Mouse (Mus musculus): ENCODE results near the gene Adamtsl4. TPM values are rescaled to one million over a fixed set of nuclear protein-coding genes. Genes with fewer than 3 reads are reported as not detected.

The Adamtsl4 gene
- polyA plus RNA-seq, 1 experiment from 2014 or later = 0.74 TPM

- Histone ChIP-seq H3K4me3 (ENCODE audit: low read depth, low read length) (no peak overlapping the region), H3K36me3 (ENCODE audit: control insufficient read depth, insufficient read depth) (no peaks in the 10 kb centered on the region), H3K27ac (ENCODE audit: low read length) (peak overlapping the region; percentile 69; the same call in 1 of the 2 replicates), H3K4me2 (ENCODE audit: low read depth, low read length) (no peak overlapping the region), H3K27me3 (ENCODE audit: control insufficient read depth, insufficient read depth, low read depth, low read length) (no peaks in the 10 kb centered on the region), H3K4me1 (ENCODE audit: control insufficient read depth, low read depth, low read length) (peaks cover 33% of the 10 kb centered on the region), H3K9me3 (replicated peaks; ENCODE audit: control insufficient read depth, low read length) (no peaks in the 10 kb centered on the region), H3K9ac (ENCODE audit: low read depth, low read length) (no peak overlapping the region)
- 33% methylated on average over 10 of the region's 10 CpGs for WGBS (ENCODE audit: insufficient replicate concordance)
- peak; percentile 45 for ATAC-seq (ENCODE audit: low read depth)
Measured at GRCm38 (mm10) chr3:95645313-95646235, 42.1 kb downstream of the Adamtsl4 start.

DNA sequence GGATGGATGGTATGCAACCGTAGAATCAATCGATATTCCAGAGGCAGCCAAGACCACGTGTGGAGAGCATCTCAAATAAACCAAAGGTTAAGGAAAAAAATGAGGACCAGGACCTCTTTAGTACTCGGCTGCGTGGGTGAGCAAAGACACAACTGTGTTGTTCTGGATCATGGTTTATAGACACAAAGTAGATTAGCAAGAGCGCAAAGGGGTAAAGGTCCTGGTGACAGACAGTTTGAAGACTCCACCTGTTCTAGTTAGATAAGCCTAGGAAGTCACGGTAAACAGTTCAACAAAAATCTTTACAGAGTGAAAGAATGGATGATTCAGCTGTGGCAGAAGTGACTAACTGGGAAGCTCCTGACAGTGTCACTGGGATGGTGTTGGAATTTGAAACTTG is 44.6 kb downstream of the Adamtsl4 start:
- Histone ChIP-seq H3K27ac (ENCODE audit: low read length) (peak overlapping the region; percentile 68), H3K36me3 (ENCODE audit: control insufficient read depth, insufficient read depth) (no peaks in the 10 kb centered on the region), H3K4me1 (ENCODE audit: control insufficient read depth, low read depth, low read length) (peaks cover 40% of the 10 kb centered on the region), H3K9me3 (replicated peaks; ENCODE audit: control insufficient read depth, low read length) (no peaks in the 10 kb centered on the region), H3K4me3 (ENCODE audit: low read depth, low read length) (no peak overlapping the region), H3K27me3 (ENCODE audit: control insufficient read depth, insufficient read depth, low read depth, low read length) (no peaks in the 10 kb centered on the region), H3K9ac (ENCODE audit: low read depth, low read length) (no peak overlapping the region), H3K4me2 (ENCODE audit: low read depth, low read length) (peak overlapping the region; percentile 11; the same call in 1 of the 2 replicates)
- ATAC-seq (ENCODE audit: low read depth) = peak; percentile 78
- WGBS (ENCODE audit: insufficient replicate concordance) = 35% methylated on average over 7 of the region's 7 CpGs

GRCm38 (mm10) chr3:95639694-95640093 is 48.0 kb downstream of the Adamtsl4 start:
- ATAC-seq (ENCODE audit: low read depth) = no peak
- 68% methylated on average over 1 of the region's 1 CpGs for WGBS (ENCODE audit: insufficient replicate concordance)
- no peak overlapping the region for H3K27ac ChIP-seq (ENCODE audit: low read length)
- H3K9me3 ChIP-seq (replicated peaks; ENCODE audit: control insufficient read depth, low read length) = no peaks in the 10 kb centered on the region
- peaks cover 37% of the 10 kb centered on the region for H3K4me1 ChIP-seq (ENCODE audit: control insufficient read depth, low read depth, low read length)
- H3K4me2 ChIP-seq (ENCODE audit: low read depth, low read length) = no peak overlapping the region
- H3K27me3 ChIP-seq (ENCODE audit: control insufficient read depth, insufficient read depth, low read depth, low read length) = no peaks in the 10 kb centered on the region
- peaks cover 15% of the 10 kb centered on the region for H3K36me3 ChIP-seq (ENCODE audit: control insufficient read depth, insufficient read depth)
- no peak overlapping the region for H3K4me3 ChIP-seq (ENCODE audit: low read depth, low read length)
- H3K9ac ChIP-seq (ENCODE audit: low read depth, low read length) = no peak overlapping the region

- H3K36me3 ChIP-seq (ENCODE audit: control insufficient read depth, insufficient read depth) = peaks cover 39% of the 10 kb centered on the region
- H3K9me3 ChIP-seq (replicated peaks; ENCODE audit: control insufficient read depth, low read length) = no peaks in the 10 kb centered on the region
- no peak overlapping the region for H3K4me2 ChIP-seq (ENCODE audit: low read depth, low read length)
- no peak overlapping the region for H3K9ac ChIP-seq (ENCODE audit: low read depth, low read length)
- no peak overlapping the region for H3K4me3 ChIP-seq (ENCODE audit: low read depth, low read length)
- ATAC-seq (ENCODE audit: low read depth) = peak; percentile 62
- no peaks in the 10 kb centered on the region for H3K27me3 ChIP-seq (ENCODE audit: control insufficient read depth, insufficient read depth, low read depth, low read length)
- H3K4me1 ChIP-seq (ENCODE audit: control insufficient read depth, low read depth, low read length) = peaks cover 23% of the 10 kb centered on the region
- peak overlapping the region; percentile 70 for H3K27ac ChIP-seq (ENCODE audit: low read length)
- WGBS (ENCODE audit: insufficient replicate concordance) = 71% methylated on average over 4 of the region's 4 CpGs
Measured at GRCm38 (mm10) chr3:95636072-95636471, 51.6 kb downstream of the Adamtsl4 start.

DNA sequence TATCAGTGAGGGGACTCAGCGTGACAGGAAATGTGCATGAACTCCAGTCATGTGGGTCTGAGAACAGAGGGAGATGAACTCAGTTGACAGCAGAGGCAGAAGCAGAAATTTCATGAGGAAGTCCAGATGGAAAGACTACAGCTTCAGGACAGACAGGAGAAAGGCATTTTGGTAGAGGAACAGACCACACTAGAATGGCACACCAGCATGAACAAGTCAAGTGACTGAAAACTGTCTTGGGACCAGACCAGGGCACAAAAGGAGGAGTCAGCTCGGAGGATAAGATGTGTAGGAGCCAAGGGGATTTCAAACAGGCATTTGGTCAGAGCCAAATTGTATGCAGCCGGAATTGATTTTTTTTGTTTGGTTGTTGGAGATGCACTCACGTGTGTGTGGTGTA is 52.1 kb downstream of the Adamtsl4 start:
- Histone ChIP-seq H3K9me3 (replicated peaks; ENCODE audit: control insufficient read depth, low read length) (no peaks in the 10 kb centered on the region), H3K9ac (ENCODE audit: low read depth, low read length) (no peak overlapping the region), H3K4me2 (ENCODE audit: low read depth, low read length) (no peak overlapping the region), H3K4me3 (ENCODE audit: low read depth, low read length) (no peak overlapping the region), H3K4me1 (ENCODE audit: control insufficient read depth, low read depth, low read length) (peaks cover 23% of the 10 kb centered on the region), H3K27me3 (ENCODE audit: control insufficient read depth, insufficient read depth, low read depth, low read length) (no peaks in the 10 kb centered on the region), H3K36me3 (ENCODE audit: control insufficient read depth, insufficient read depth) (peaks cover 43% of the 10 kb centered on the region), H3K27ac (ENCODE audit: low read length) (peak overlapping the region; percentile 70)
- 0 out of 2 replicates have a peak, but pooled peaks have one; percentile 4 for ATAC-seq (ENCODE audit: low read depth)
- 66% methylated on average over 4 of the region's 4 CpGs for WGBS (ENCODE audit: insufficient replicate concordance)

DNA sequence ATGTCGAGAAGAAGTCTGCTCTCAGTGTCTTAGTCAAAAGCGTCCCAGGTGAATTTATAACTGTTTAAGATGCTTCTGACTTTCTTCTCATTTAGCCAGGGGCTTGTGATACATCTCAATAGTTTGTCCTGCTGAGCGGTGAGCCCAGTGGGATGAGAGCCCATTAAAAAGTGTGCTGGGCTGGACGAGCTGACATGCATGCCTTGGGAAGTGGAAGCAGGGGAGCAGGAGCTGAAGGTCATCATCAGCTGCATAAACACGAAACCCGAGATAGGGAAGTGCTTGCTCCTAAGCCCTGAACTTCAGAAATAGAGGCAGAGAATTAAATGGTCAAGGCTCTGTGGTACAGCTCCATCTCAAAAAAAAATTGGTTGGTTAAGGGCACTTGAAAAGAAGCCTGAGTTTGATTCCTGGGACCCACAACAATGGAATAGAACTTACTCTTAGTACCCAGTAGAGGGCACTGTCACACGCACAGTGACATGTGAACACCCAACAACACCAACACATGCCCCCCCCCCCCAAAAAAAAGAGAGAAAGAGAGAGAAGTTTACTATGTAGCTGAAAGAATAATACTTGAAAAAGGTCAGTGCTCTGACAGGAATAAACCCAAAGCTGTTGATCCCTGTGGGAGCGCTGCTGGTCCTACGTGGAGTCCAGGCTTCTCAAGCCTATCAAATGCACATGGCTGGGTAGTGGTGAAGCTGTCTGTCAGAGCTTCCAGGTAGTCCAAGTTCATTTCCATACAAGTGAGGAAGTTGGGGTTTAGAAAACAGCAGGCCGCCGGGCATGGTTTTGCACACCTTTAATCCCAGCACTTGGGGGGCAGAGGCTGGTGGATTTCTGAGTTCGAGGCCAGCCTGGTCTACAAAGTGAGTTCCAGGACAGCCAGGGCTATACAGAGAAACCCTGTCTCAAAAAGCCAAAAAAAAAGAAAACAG is 54.8 kb downstream of the Adamtsl4 start:
- WGBS (ENCODE audit: insufficient replicate concordance) = 68% methylated on average over 12 of the region's 12 CpGs
- peaks cover 70% of the 10 kb centered on the region for H3K36me3 ChIP-seq (ENCODE audit: control insufficient read depth, insufficient read depth)
- H3K4me1 ChIP-seq (ENCODE audit: control insufficient read depth, low read depth, low read length) = peaks cover 16% of the 10 kb centered on the region
- no peak overlapping the region for H3K4me2 ChIP-seq (ENCODE audit: low read depth, low read length)
- peak overlapping the region; percentile 38 for H3K27ac ChIP-seq (ENCODE audit: low read length)
- H3K9ac ChIP-seq (ENCODE audit: low read depth, low read length) = no peak overlapping the region
- ATAC-seq (ENCODE audit: low read depth) = no peak
- H3K9me3 ChIP-seq (replicated peaks; ENCODE audit: control insufficient read depth, low read length) = no peaks in the 10 kb centered on the region
- no peak overlapping the region for H3K4me3 ChIP-seq (ENCODE audit: low read depth, low read length)
- H3K27me3 ChIP-seq (ENCODE audit: control insufficient read depth, insufficient read depth, low read depth, low read length) = no peaks in the 10 kb centered on the region

GRCm38 (mm10) chr3:95631304-95631703 is 56.4 kb downstream of the Adamtsl4 start:
- no peaks in the 10 kb centered on the region for H3K27me3 ChIP-seq (ENCODE audit: control insufficient read depth, insufficient read depth, low read depth, low read length)
- no peak for ATAC-seq (ENCODE audit: low read depth)
- H3K9ac ChIP-seq (ENCODE audit: low read depth, low read length) = no peak overlapping the region
- H3K9me3 ChIP-seq (replicated peaks; ENCODE audit: control insufficient read depth, low read length) = no peaks in the 10 kb centered on the region
- WGBS (ENCODE audit: insufficient replicate concordance) = 69% methylated on average over 6 of the region's 6 CpGs
- no peak overlapping the region for H3K4me2 ChIP-seq (ENCODE audit: low read depth, low read length)
- H3K4me3 ChIP-seq (ENCODE audit: low read depth, low read length) = no peak overlapping the region
- H3K36me3 ChIP-seq (ENCODE audit: control insufficient read depth, insufficient read depth) = peaks cover 81% of the 10 kb centered on the region
- H3K4me1 ChIP-seq (ENCODE audit: control insufficient read depth, low read depth, low read length) = peaks cover 16% of the 10 kb centered on the region
- 0 out of 2 replicates have a peak overlapping the region, but pooled peaks have one; percentile 15 for H3K27ac ChIP-seq (ENCODE audit: low read length)

GRCm38 (mm10) chr3:95630856-95631255 is 56.9 kb downstream of the Adamtsl4 start:
- H3K9me3 ChIP-seq (replicated peaks; ENCODE audit: control insufficient read depth, low read length) = no peaks in the 10 kb centered on the region
- H3K27me3 ChIP-seq (ENCODE audit: control insufficient read depth, insufficient read depth, low read depth, low read length) = no peaks in the 10 kb centered on the region
- 64% methylated on average over 3 of the region's 3 CpGs for WGBS (ENCODE audit: insufficient replicate concordance)
- no peak overlapping the region for H3K4me3 ChIP-seq (ENCODE audit: low read depth, low read length)
- H3K4me1 ChIP-seq (ENCODE audit: control insufficient read depth, low read depth, low read length) = peaks cover 21% of the 10 kb centered on the region
- no peak for ATAC-seq (ENCODE audit: low read depth)
- no peak overlapping the region for H3K9ac ChIP-seq (ENCODE audit: low read depth, low read length)
- H3K36me3 ChIP-seq (ENCODE audit: control insufficient read depth, insufficient read depth) = peaks cover 77% of the 10 kb centered on the region
- H3K4me2 ChIP-seq (ENCODE audit: low read depth, low read length) = no peak overlapping the region
- no peak overlapping the region for H3K27ac ChIP-seq (ENCODE audit: low read length)
